Mouse (Mus musculus) heart, embryonic 11.5 days (tissue): ENCODE results near the gene Ttk. TPM values are rescaled to one million over a fixed set of nuclear protein-coding genes. Genes with fewer than 3 reads are reported as not detected.

Experiments used
- ATAC-seq: fragments of 200-750 bp; cut with Nextera tagmentation; replicated peaks from 2 replicates; pipeline ENCODE4 v1.8.0; 2017; ENCODE audit warnings: moderate library complexity; ENCODE audit not compliant: insufficient number of reproducible peaks, low FRiP score, low TSS enrichment
- H3K27ac ChIP-seq: fragments of 300-500 bp; sonication (generic); 2 replicates; pipeline ENCODE4 v1.5.1; 2014; ENCODE audit warnings: mild to moderate bottlenecking, low read depth, low read length
- H3K27me3 ChIP-seq: fragments of 300-500 bp; sonication (generic); 2 replicates; pipeline ENCODE4 v1.6.1; 2014; ENCODE audit warnings: mild to moderate bottlenecking, low read length, mixed read lengths; ENCODE audit not compliant: control insufficient read depth, insufficient read depth
- H3K36me3 ChIP-seq: fragments of 300-500 bp; sonication (generic); 2 replicates; pipeline ENCODE4 v1.6.1; 2014; ENCODE audit warnings: mild to moderate bottlenecking, low read length, moderate library complexity, mixed read lengths; ENCODE audit not compliant: control insufficient read depth, insufficient read depth
- H3K4me1 ChIP-seq: fragments of 300-500 bp; sonication (generic); 2 replicates; pipeline ENCODE4 v1.6.1; 2014; ENCODE audit warnings: low read length; ENCODE audit not compliant: control insufficient read depth, insufficient read depth
- H3K4me2 ChIP-seq: fragments of 300-500 bp; sonication (generic); 2 replicates; pipeline ENCODE4 v1.6.1; 2014; ENCODE audit warnings: mild to moderate bottlenecking, moderate library complexity
- H3K4me3 ChIP-seq: fragments of 300-500 bp; sonication (generic); 2 replicates; pipeline ENCODE4 v1.5.1; 2014; ENCODE audit warnings: low read depth, low read length
- H3K9ac ChIP-seq: fragments of 300-500 bp; sonication (generic); 2 replicates; pipeline ENCODE4 v1.6.1; 2014; ENCODE audit warnings: mild to moderate bottlenecking, low read depth, low read length, moderate library complexity
- H3K9me3 ChIP-seq: fragments of 300-500 bp; sonication (generic); replicated peaks from 2 replicates; pipeline ENCODE4 v1.6.1; 2016; ENCODE audit warnings: low read length; ENCODE audit not compliant: control insufficient read depth
- WGBS: fragments of 180-500 bp; shearing (Covaris S2); extraction: QIAGEN DNeasy Blood & Tissue Kit; methylation state at CpG from one replicate; pipeline ENCODE4 v1.1.7; 2014; ENCODE audit not compliant: insufficient replicate concordance; 5-methylcytosine and 5-hydroxymethylcytosine counted together
- polyA plus RNA-seq: library from polyadenylated mRNA; unstranded; fragments of >200 nt; fragmentation: Nextera tagmentation; extraction: Ambion mirVana; gene quantifications from 2 replicates; pipeline ENCODE4 v1.2.1, GENCODE M21; 2014

Ttk gene
- polyA plus RNA-seq, 1 experiment from 2014 or later, result 20.4 TPM

DNA sequence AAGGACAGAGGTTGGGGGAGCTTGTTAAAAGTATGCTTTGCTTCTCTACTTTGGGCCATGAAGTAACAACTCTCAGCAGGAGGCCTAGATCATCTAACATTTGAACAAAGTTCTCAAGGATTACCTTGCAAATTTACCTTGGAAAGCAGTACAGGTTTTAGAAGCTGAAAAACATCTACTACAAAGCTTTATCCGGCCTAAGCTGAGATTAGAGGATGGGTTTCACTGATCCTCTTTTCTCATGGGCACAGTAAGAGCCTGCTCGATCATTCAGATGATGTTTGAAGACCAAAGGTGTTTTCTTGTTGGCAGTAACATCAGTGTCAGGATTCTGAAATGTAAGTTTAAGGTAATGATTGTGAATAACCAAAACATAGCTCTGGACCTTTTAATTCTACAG is 76.4 kb downstream of the Ttk start:
- ATAC-seq, result no peak
- H3K4me1 ChIP-seq, result no peaks in the 10 kb centered on the region
- H3K9ac ChIP-seq, result no peak overlapping the region
- H3K4me3 ChIP-seq, result no peak overlapping the region
- no peak overlapping the region for H3K4me2 ChIP-seq
- no peaks in the 10 kb centered on the region for H3K27me3 ChIP-seq
- H3K9me3 ChIP-seq, result no peaks in the 10 kb centered on the region
- no peaks in the 10 kb centered on the region for H3K36me3 ChIP-seq
- H3K27ac ChIP-seq, result no peak overlapping the region
- WGBS, result 75% methylated on average over 2 of the region's 2 CpGs

Other genes starting within 250 kb of the Ttk start
- 3.5 and 3.6 TPM in 2 replicates for gene Elovl4, start 28.4 kb upstream of the Ttk start, polyA plus RNA-seq
- 46.2 and 49.9 TPM in 2 replicates for gene Bckdhb, start 90.5 kb downstream of the Ttk start, polyA plus RNA-seq